Mouse (Mus musculus) right cerebral cortex, postnatal 10 days (tissue): ENCODE measurements around the gene Fgfr2.

Experiments used
- DNase-seq, 2 experiments: peaks; one replicate each; pipeline ENCODE4 v3.0.0; 2021; ENCODE audit warnings: low spot score in 2 of 2

Gene Fgfr2

GRCm38 (mm10) chr7:130258704-130259295 is 2864.3 kb downstream of the Fgfr2 start:
- DNase-seq: no peak

GRCm38 (mm10) chr7:130257991-130258703 is 2865.0 kb downstream of the Fgfr2 start:
- DNase-seq: no peak

GRCm38 (mm10) chr7:130253264-130253663 is 2869.9 kb downstream of the Fgfr2 start:
- no peak for DNase-seq

GRCm38 (mm10) chr7:130251936-130252523 is 2871.1 kb downstream of the Fgfr2 start:
- no peak for DNase-seq

- no peak for DNase-seq
Observed at GRCm38 (mm10) chr7:130250994-130251393, 2872.2 kb downstream of the Fgfr2 start.

- DNase-seq: no peak
Observed at GRCm38 (mm10) chr7:130248403-130248802, 2874.7 kb downstream of the Fgfr2 start.

- no peak for DNase-seq
Observed at GRCm38 (mm10) chr7:130247831-130248230, 2875.3 kb downstream of the Fgfr2 start.

- no peak for DNase-seq
Observed at GRCm38 (mm10) chr7:130246483-130246882, 2876.7 kb downstream of the Fgfr2 start.

- DNase-seq: no peak
Observed at GRCm38 (mm10) chr7:130244545-130244944, 2878.6 kb downstream of the Fgfr2 start.

- peak in 1 of 2 experiments; percentile 44 for DNase-seq
Observed at GRCm38 (mm10) chr7:130243811-130244210, 2879.3 kb downstream of the Fgfr2 start.

- no peak for DNase-seq
Observed at GRCm38 (mm10) chr7:130240191-130240590, 2883.0 kb downstream of the Fgfr2 start.

GRCm38 (mm10) chr7:130237244-130237643 is 2885.9 kb downstream of the Fgfr2 start:
- no peak for DNase-seq

- DNase-seq: no peak
Observed at GRCm38 (mm10) chr7:130233777-130234176, 2889.4 kb downstream of the Fgfr2 start.

- DNase-seq: no peak
Observed at GRCm38 (mm10) chr7:130230034-130230433, 2893.1 kb downstream of the Fgfr2 start.

- no peak for DNase-seq
Observed at GRCm38 (mm10) chr7:130225227-130225626, 2897.9 kb downstream of the Fgfr2 start.

- no peak for DNase-seq
Observed at GRCm38 (mm10) chr7:130222633-130223354, 2900.4 kb downstream of the Fgfr2 start.

GRCm38 (mm10) chr7:130221661-130222387 is 2901.3 kb downstream of the Fgfr2 start:
- DNase-seq: no peak

GRCm38 (mm10) chr7:130220627-130221026 is 2902.5 kb downstream of the Fgfr2 start:
- DNase-seq: no peak

GRCm38 (mm10) chr7:130219844-130220243 is 2903.3 kb downstream of the Fgfr2 start:
- no peak for DNase-seq

GRCm38 (mm10) chr7:130216272-130216671 is 2906.9 kb downstream of the Fgfr2 start:
- no peak for DNase-seq

- DNase-seq: peak; percentile 63 to 77
Observed at GRCm38 (mm10) chr7:130215348-130216252, 2907.6 kb downstream of the Fgfr2 start.
